Mouse (Mus musculus) erythroblast, adult 5-6 weeks (primary cell): ENCODE results near the gene Mllt10. TPM values are rescaled to one million over a fixed set of nuclear protein-coding genes. Genes with fewer than 3 reads are reported as not detected.

Experiments
- ATAC-seq: replicated peaks from 2 replicates; pipeline ENCODE4 v1.8.0; 2016; ENCODE audit warnings: moderate number of reproducible peaks, mild to moderate bottlenecking, moderate TSS enrichment, inconsistent platforms; ENCODE audit not compliant: poor library complexity, low FRiP score, severe bottlenecking
- total RNA-seq, 2 experiments: library from RNA; stranded (forward) in 1 of 2; stranded (reverse) in 1 of 2; fragments of 150-400 nt in 1 of 2; fragments of 200-764, 138-1000 nt in 1 of 2; gene quantifications; 2 replicates each; pipeline versions ENCODE4 v1.2.3 to v1.2.4; 2015 to 2017; ENCODE audit warnings: low replicate concordance in 2 of 2

The Mllt10 gene
- total RNA-seq, 2 experiments from 2014 or later: 18.3 to 20.8 TPM

DNA sequence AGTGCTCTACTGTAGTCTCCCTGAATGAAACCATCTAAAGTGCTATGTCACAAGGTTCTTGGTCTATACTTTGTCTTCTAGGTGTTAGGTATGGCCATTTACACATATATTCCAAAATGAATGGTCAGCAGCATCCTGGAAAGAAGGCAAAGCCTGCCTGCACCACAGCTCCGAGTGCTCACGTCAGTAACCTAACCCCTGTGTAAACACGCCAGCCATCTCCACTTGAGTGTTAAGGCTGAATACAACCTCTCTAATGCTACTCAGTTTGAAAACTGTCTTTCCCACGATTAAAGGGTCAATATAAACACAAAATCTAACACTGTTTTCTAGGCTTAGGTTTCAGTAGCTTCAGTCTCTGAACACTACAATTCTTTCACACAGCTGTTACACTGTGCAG, 176.1 kb downstream of the Mllt10 start:
- ATAC-seq: no peak

GRCm38 (mm10) chr2:18232883-18233567, 178.0 kb downstream of the Mllt10 start:
- ATAC-seq: no peak

DNA sequence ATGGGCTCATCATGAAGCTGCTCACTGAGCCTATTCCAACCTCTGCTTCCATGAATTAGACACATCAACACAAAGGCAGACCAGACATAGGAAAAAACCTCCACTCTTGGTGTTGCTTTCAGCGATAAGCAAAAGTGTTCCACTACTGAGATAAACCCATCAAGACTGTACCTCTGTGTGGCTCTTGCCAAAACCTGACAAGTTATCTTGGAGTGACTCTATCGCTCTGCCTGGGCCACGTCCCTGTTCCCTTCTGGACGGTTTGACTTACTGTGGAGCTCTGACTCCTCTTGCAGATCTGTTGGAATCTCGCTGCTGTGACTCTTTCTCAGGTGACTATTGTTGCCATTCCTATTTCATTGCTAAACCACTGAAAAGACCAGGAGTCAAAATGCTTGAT, 180.5 kb downstream of the Mllt10 start:
- ATAC-seq: no peak

DNA sequence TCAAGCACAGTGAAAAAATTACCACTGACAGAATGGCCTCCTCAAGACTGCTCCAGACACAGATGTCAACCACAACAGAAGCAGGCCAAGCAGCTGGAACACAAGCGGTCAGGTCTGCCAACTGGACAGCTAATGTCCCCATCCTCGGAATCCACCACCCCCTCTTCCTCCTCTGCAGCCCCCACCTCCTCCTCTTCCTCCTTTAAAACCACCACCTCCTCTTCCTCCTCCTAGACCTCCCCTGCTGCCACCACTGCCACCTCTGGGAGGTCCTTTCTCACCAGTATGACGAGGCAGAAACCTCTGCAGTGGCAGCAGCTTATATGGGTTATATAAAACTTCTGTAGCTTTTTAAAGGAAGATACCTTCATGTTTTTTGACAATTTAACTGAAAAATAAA, 194.2 kb downstream of the Mllt10 start:
- no peak for ATAC-seq

Other genes with a start within 250 kb of the Mllt10 start
- gene H2al2a, start 58.3 kb upstream of the Mllt10 start, total RNA-seq (2015; ENCODE audit: low replicate concordance): not detected in 2 replicates
- gene H2al2a, start 58.3 kb upstream of the Mllt10 start, total RNA-seq (2017; ENCODE audit: low replicate concordance): not detected in 2 replicates
- not detected in 2 replicates for gene A930004D18Rik, start 17.5 kb upstream of the Mllt10 start, total RNA-seq (2015; ENCODE audit: low replicate concordance)
- gene A930004D18Rik, start 17.5 kb upstream of the Mllt10 start, total RNA-seq (2017; ENCODE audit: low replicate concordance): not detected in 2 replicates
- gene Skida1, start 6.2 kb upstream of the Mllt10 start, total RNA-seq (2015; ENCODE audit: low replicate concordance): not detected in 2 replicates
- 0.42 and 0.51 TPM in 2 replicates for gene Skida1, start 6.2 kb upstream of the Mllt10 start, total RNA-seq (2017; ENCODE audit: low replicate concordance)